Mouse (Mus musculus) right cerebral cortex, postnatal 36 days (tissue): ENCODE data around the gene Chchd4.
"Not testable (repeated sequence)": the region's sequence is repeated elsewhere in the genome, so short reads cannot be mapped to it uniquely, and the experiment has no call there.

ENCODE experiments used
- DNase-seq, 2 experiments: peaks; one replicate each; pipeline ENCODE4 v3.0.0; 2022; ENCODE audit warnings: low spot score in 2 of 2, mixed read lengths in 1 of 2

Chchd4 gene

DNA sequence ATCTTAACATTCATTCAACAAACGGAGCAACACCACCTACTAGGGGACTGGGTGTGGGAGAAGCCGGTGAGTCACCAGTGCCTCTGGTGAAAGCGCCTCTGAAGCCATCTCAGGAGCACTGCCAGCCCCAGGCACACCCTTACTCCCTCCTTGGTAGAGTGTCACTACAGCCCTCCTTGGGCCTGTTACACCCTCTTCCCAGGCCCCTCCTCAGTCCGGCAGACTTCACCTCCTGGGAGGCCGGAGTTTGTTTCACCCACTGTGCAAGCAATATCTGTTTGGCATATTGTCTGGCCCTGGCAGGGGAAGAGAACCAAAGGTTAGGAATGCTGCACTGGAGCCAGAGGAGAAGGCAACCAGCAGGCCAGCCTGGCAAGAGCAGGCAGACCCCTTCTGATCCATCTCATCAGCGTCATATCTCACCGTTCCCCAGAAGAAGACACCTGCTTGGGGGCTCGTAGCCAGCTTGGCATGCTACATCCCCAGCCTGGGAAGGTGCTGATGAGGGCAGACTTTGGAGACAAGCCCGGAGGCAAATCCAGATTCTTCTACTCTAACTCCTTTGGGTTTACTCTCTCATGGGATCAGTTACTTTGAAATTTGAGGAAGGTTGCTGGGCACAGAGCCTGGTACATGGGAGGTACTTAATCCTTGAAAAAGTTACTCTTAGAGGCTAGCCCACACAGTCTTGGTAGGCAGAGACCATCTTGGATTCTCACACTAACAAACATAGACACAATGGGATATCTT lies 1.3 kb upstream of the Chchd4 start:
- DNase-seq = no peak

- DNase-seq = no peak
Measured at GRCm38 (mm10) chr6:91473805-91474440, 577 bp upstream of the Chchd4 start.

DNA sequence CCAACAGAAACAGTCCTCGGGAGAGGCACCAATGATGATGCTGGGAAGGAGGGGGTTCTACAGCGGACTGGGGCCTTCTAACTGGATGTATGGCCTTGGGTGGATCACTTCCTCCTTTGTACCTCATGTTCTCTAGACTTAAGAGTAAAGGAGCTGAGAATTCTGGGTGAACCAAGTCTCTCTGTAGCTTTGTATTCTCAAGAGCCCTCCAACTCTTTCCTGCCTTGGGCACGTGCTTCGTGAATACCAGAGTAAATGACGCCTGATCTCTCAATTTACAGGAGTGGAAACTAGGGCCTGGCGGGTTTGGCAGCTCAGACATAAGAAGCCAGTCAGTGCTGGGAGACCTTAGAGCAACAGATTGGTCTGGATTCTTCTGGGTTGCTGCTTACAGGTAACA lies 1.0 kb downstream of the Chchd4 start:
- no peak for DNase-seq

DNA sequence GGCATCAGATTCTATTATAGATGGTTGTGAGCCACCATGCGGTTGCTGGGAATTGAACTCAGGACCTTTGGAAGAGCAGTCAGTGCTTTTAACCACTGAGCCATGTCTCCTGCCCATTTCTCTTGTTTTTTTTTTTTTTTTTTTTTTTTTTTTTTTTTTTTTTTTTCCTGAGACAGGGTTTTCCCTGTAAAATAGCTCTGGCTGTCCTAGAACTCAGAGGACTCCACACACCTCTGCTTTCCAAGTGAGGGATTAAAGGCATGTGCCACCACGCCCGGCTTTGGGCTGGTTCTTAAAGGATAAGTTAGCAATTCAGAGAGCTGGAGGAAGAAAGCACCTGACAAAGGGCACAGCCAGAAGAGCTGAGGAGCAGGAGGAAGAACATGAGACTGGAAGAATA lies 1.9 kb downstream of the Chchd4 start:
- DNase-seq = not testable (repeated sequence)

GRCm38 (mm10) chr6:91470712-91471111 lies 2.6 kb downstream of the Chchd4 start:
- DNase-seq = no peak

DNA sequence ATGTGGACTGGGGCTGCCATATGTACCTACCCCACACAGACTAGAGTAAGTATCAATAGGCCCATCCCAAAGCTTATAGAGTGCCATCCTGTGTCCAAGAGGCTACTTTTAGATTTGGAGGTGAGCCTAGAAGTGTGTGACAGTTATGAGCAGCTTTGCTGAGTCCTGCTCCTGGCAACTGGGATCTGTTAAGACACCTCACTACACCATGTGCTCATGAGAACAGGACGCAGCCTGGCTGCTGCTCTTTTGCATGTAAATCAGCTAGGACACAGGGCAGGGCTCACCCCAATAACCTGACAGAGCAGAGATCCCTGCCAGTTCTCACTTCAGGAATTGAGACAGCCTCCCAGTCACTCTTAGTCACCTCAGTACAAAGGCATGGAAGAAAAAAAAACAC lies 6.2 kb downstream of the Chchd4 start:
- no peak for DNase-seq

DNA sequence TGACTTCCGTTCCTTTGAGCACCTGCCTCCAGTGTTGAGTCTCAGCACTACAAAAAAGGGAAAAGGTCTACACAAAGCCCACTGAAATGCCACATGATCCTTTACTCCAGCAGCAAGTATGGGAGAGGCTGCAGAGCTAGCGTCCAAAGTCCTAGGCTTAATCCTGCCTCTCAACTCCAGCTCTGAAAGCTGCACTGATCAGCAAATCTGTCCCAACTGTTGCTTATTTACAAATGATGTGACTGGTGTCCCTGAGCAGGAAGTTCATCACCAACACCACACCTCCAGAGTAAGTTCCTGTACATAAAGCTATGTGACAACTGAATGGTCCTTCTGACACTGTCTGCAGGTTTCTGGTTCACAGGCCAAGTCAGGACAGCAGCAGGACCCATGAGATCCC lies 7.6 kb downstream of the Chchd4 start:
- no peak for DNase-seq

DNA sequence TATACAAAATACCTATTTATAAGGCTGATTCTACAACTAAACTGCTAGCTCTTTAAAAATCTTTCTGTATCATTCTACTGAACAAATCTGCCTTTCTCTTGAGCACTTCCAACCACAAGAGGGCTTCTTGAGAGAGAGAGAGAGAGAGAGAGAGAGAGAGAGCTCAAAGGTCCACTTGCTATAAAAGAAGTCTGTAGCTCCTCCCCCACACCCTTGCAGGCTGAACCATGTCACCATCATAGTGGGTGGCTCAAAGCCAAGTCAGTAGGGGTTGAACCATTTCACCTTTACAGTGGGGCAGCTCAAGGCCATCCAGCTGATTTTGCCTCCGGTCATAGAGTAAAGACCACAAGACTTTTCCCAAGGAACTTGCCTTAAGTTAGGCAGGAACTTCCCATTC lies 13.9 kb downstream of the Chchd4 start:
- DNase-seq = no peak

- DNase-seq = no peak
Measured at GRCm38 (mm10) chr6:91454546-91454945, 18.8 kb downstream of the Chchd4 start.

- no peak for DNase-seq
Measured at GRCm38 (mm10) chr6:91452056-91452455, 21.3 kb downstream of the Chchd4 start.

GRCm38 (mm10) chr6:91449472-91450225 lies 23.7 kb downstream of the Chchd4 start:
- no peak for DNase-seq

- no peak for DNase-seq
Measured at GRCm38 (mm10) chr6:91445316-91445715, 28.0 kb downstream of the Chchd4 start.

GRCm38 (mm10) chr6:91441145-91441662 lies 32.1 kb downstream of the Chchd4 start:
- no peak for DNase-seq

GRCm38 (mm10) chr6:91440474-91441144 lies 32.7 kb downstream of the Chchd4 start:
- DNase-seq = peak; percentile 96

GRCm38 (mm10) chr6:91424151-91424550 lies 49.2 kb downstream of the Chchd4 start:
- DNase-seq = no peak

DNA sequence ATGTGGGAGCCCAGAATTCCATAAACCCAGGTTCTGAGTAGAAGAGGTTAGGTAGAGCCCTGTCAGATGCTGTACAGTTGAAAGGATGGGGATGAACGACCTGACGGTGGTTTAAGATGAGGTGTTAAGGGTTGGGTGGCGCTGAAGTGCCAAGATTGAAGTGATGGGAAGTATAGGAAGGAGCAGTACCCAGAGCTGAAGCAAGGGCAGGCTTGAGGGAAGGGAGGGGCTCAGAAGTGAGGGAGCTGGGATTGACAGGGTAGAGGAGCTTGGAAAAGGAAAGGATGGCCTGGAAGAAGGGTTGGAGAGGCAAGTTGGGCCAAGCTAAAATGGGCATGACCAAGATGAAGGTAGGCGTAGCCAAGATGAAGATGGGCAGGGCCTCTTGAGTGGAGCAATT lies 51.7 kb downstream of the Chchd4 start:
- no peak for DNase-seq

DNA sequence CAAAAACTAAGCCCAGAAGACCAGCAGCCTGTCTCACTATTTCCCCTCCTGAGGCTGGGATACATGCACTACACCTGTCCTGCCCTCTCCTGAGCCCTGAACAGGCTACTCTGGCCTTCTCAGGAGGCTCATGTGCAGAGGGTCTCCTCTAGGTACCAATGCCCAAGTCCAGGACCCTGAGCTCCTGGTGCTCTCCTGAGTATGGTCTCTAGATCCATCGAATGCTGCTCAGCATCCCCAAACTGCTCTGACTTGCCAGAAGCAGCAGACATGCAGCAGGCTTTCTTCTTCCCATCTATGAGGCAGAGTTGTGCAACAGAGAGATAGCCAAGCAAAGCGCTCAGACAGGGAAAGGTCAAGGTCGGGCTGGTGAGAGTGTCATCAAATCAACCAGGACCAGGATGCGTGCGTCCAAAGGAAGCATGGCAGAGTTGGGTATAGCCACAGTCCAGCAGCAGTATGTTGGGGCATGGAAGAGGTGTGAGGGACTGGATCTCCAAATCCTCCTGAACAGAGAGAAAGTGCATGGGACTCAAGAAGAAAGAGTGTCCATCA lies 56.0 kb downstream of the Chchd4 start:
- no peak for DNase-seq

GRCm38 (mm10) chr6:91416146-91416545 lies 57.2 kb downstream of the Chchd4 start:
- no peak for DNase-seq

- DNase-seq = peak in 1 of 2 experiments; percentile 20
Measured at GRCm38 (mm10) chr6:91414890-91415289, 58.5 kb downstream of the Chchd4 start.
